In genomic region chr14:20733041-20733951, GRCm38 (mm10) we compare ENCODE assay signal across 8 mouse cellular contexts. TPM values are rescaled to one million over a fixed set of nuclear protein-coding genes. Genes with fewer than 3 reads are reported as not detected.
A peak's percentile ranks its signal among the peaks of the same experiment; 100 is the strongest.
DNase-seq lines count a peak whose midpoint lies in the region; ATAC-seq and TF ChIP-seq lines count a peak whose summit lies in the region.

No protein-coding gene starts in this region.

- H3K27ac ChIP-seq in cerebellum, adult 2 months (ENCODE audit: insufficient read depth, low read length), result peak overlapping the region; percentile 83; the same call in 1 of the 2 replicates
- peak overlapping the region; percentile 94 for H3K27ac ChIP-seq in intestine, postnatal 0 days (ENCODE audit: low read depth, low read length)
- no peak overlapping the region for H3K27ac ChIP-seq in midbrain, embryonic 16.5 days (ENCODE audit: low read length)

- H3K9me3 ChIP-seq in intestine, postnatal 0 days (ENCODE audit: control insufficient read depth), result no peaks in the 10 kb centered on the region
- H3K9me3 ChIP-seq in midbrain, embryonic 16.5 days (replicated peaks; ENCODE audit: control insufficient read depth, low read length, poor library complexity, severe bottlenecking), result no peaks in the 10 kb centered on the region

- no peak for TF ChIP-seq CTCF in cerebellum, adult 2 months (IDR thresholded peaks at IDR 0.05; ENCODE audit: borderline replicate concordance, insufficient read depth, low read depth, low read length)
- TF ChIP-seq CTCF in intestine, postnatal 0 days (IDR thresholded peaks at IDR 0.05; ENCODE audit: low read depth), result no peak

- H3K9ac ChIP-seq in intestine, postnatal 0 days (ENCODE audit: low read depth, low read length), result peak overlapping the region; percentile 85
- H3K9ac ChIP-seq in midbrain, embryonic 16.5 days (ENCODE audit: low read depth, low read length), result peak overlapping the region; percentile 79

- peaks cover 48% of the 10 kb centered on the region for H3K36me3 ChIP-seq in intestine, postnatal 0 days (ENCODE audit: control insufficient read depth, insufficient read depth)
- peaks cover 24% of the 10 kb centered on the region for H3K36me3 ChIP-seq in midbrain, embryonic 16.5 days (ENCODE audit: control insufficient read depth, insufficient read depth, low read length)

- WGBS in cerebellum, adult 2 months, result 43% methylated on average over 12 of the region's 12 CpGs
- 32% methylated on average over 12 of the region's 12 CpGs for WGBS in intestine, postnatal 0 days
- 51% methylated on average over 12 of the region's 12 CpGs for WGBS in midbrain, embryonic 16.5 days

- peak overlapping the region; percentile 86 for H3K4me3 ChIP-seq in cerebellum, adult 2 months (replicated peaks; ENCODE audit: insufficient read depth, low read depth, low read length)
- H3K4me3 ChIP-seq in intestine, postnatal 0 days (ENCODE audit: low read depth, low read length), result peak overlapping the region; percentile 73
- H3K4me3 ChIP-seq in midbrain, embryonic 16.5 days (ENCODE audit: low read depth, low read length), result peak overlapping the region; percentile 60

- H3K27me3 ChIP-seq in cerebellum, adult 2 months (ENCODE audit: control insufficient read depth, insufficient read depth, low read length), result no peaks in the 10 kb centered on the region
- no peaks in the 10 kb centered on the region for H3K27me3 ChIP-seq in intestine, postnatal 0 days (replicated peaks; ENCODE audit: control insufficient read depth, insufficient read depth, low read length)
- no peaks in the 10 kb centered on the region for H3K27me3 ChIP-seq in midbrain, embryonic 16.5 days (ENCODE audit: control insufficient read depth, insufficient read depth, low read depth, low read length)

- no peak for TF ChIP-seq POLR2A in cerebellum, adult 2 months (IDR thresholded peaks at IDR 0.05; ENCODE audit: borderline replicate concordance, insufficient read depth, low read length)

- peak overlapping the region; percentile 94 for H3K4me2 ChIP-seq in intestine, postnatal 0 days (replicated peaks; ENCODE audit: low read depth)
- H3K4me2 ChIP-seq in midbrain, embryonic 16.5 days (ENCODE audit: low read length), result peak overlapping the region; percentile 74

- peaks cover 3% of the 10 kb centered on the region; the same call in 1 of the 2 replicates for H3K4me1 ChIP-seq in cerebellum, adult 2 months (ENCODE audit: control insufficient read depth, insufficient read depth, low read length)
- H3K4me1 ChIP-seq in intestine, postnatal 0 days (replicated peaks; ENCODE audit: control insufficient read depth, insufficient read depth, low read length), result peaks cover 3% of the 10 kb centered on the region; the same call in 1 of the 2 replicates
- H3K4me1 ChIP-seq in midbrain, embryonic 16.5 days (ENCODE audit: control insufficient read depth, insufficient read depth, low read length), result peaks cover 9% of the 10 kb centered on the region

- no peak for DNase-seq in cerebellum, adult 2 months
- DNase-seq in cerebellum, postnatal 36 days, result no peak
- DNase-seq in A20 (ENCODE audit: low read depth, low spot score), result peak; percentile 37
- DNase-seq in left cerebral cortex, adult 8-10 months (ENCODE audit: low spot score in 2 of 2), result no peak
- no peak for DNase-seq in layer of hippocampus, adult 9-11 months

- peak; percentile 58 for ATAC-seq in erythroblast, adult 5-6 weeks (replicated peaks; ENCODE audit: low FRiP score, poor library complexity, severe bottlenecking)
- no peak for ATAC-seq in intestine, postnatal 0 days
- no peak for ATAC-seq in midbrain, embryonic 16.5 days

RNA-seq across cellular contexts. Expression of gene Ndst2, which starts 1.1 kb away (rescaled TPM):
- polyA plus RNA-seq in cerebellum, adult 2 months (2012; rRNA removed), result 37.9 and 43.2 TPM in 2 replicates
- total RNA-seq in erythroblast, adult 5-6 weeks (2015; ENCODE audit: low replicate concordance), result 69.8 and 80.1 TPM in 2 replicates
- total RNA-seq in erythroblast, adult 5-6 weeks (2017; ENCODE audit: low replicate concordance), result 25.0 and 32.7 TPM in 2 replicates
- 9.8 and 12.4 TPM in 2 replicates for polyA plus RNA-seq in intestine, postnatal 0 days (2015; fragmentation: Nextera tagmentation; extraction: Ambion mirVana)
- polyA plus RNA-seq in midbrain, embryonic 16.5 days (2015; fragmentation: Nextera tagmentation; extraction: Ambion mirVana), result 17.5 and 19.3 TPM in 2 replicates
- 10 to 100 TPM; 17.3 to 22.4 (median 20.1) TPM for total RNA-seq in left cerebral cortex, adult 8-10 months (2022)

RNA-seq across cellular contexts. Expression of gene Zswim8, which starts 25.9 kb away (rescaled TPM):
- polyA plus RNA-seq in cerebellum, adult 2 months (2012; rRNA removed), result 164 and 177 TPM in 2 replicates
- 17.8 and 32.3 TPM in 2 replicates for total RNA-seq in erythroblast, adult 5-6 weeks (2015; ENCODE audit: low replicate concordance)
- 10.1 and 16.3 TPM in 2 replicates for total RNA-seq in erythroblast, adult 5-6 weeks (2017; ENCODE audit: low replicate concordance)
- 15.0 and 19.0 TPM in 2 replicates for polyA plus RNA-seq in intestine, postnatal 0 days (2015; fragmentation: Nextera tagmentation; extraction: Ambion mirVana)
- polyA plus RNA-seq in midbrain, embryonic 16.5 days (2015; fragmentation: Nextera tagmentation; extraction: Ambion mirVana), result 44.9 and 50.3 TPM in 2 replicates
- 100 to 1,000 TPM; 149 to 168 (median 158) TPM for total RNA-seq in left cerebral cortex, adult 8-10 months (2022)

RNA-seq across cellular contexts. Expression of gene Chchd1, which starts 30.5 kb away (rescaled TPM):
- polyA plus RNA-seq in cerebellum, adult 2 months (2012; rRNA removed), result 109 and 115 TPM in 2 replicates
- 9.6 and 27.1 TPM in 2 replicates for total RNA-seq in erythroblast, adult 5-6 weeks (2015; ENCODE audit: low replicate concordance)
- total RNA-seq in erythroblast, adult 5-6 weeks (2017; ENCODE audit: low replicate concordance), result 22.5 and 44.7 TPM in 2 replicates
- 143 and 150 TPM in 2 replicates for polyA plus RNA-seq in intestine, postnatal 0 days (2015; fragmentation: Nextera tagmentation; extraction: Ambion mirVana)
- 166 and 171 TPM in 2 replicates for polyA plus RNA-seq in midbrain, embryonic 16.5 days (2015; fragmentation: Nextera tagmentation; extraction: Ambion mirVana)
- 10 to 100 TPM; 44.0 to 50.6 (median 49.5) TPM for total RNA-seq in left cerebral cortex, adult 8-10 months (2022)

RNA-seq across cellular contexts. Expression of gene Fut11, which starts 38.5 kb away (rescaled TPM):
- 15.9 and 17.1 TPM in 2 replicates for polyA plus RNA-seq in cerebellum, adult 2 months (2012; rRNA removed)
- total RNA-seq in erythroblast, adult 5-6 weeks (2015; ENCODE audit: low replicate concordance), result 2.5 and 9.2 TPM in 2 replicates
- 1.5 and 1.7 TPM in 2 replicates for total RNA-seq in erythroblast, adult 5-6 weeks (2017; ENCODE audit: low replicate concordance)
- polyA plus RNA-seq in intestine, postnatal 0 days (2015; fragmentation: Nextera tagmentation; extraction: Ambion mirVana), result 7.4 and 8.4 TPM in 2 replicates
- 25.5 and 27.2 TPM in 2 replicates for polyA plus RNA-seq in midbrain, embryonic 16.5 days (2015; fragmentation: Nextera tagmentation; extraction: Ambion mirVana)
- 10 to 100 TPM; 14.4 to 15.4 (median 15.1) TPM for total RNA-seq in left cerebral cortex, adult 8-10 months (2022)

RNA-seq across cellular contexts. Expression of gene Sec24c, which starts 59.2 kb away (rescaled TPM):
- polyA plus RNA-seq in cerebellum, adult 2 months (2012; rRNA removed), result 93.3 and 116 TPM in 2 replicates
- 20.8 and 32.6 TPM in 2 replicates for total RNA-seq in erythroblast, adult 5-6 weeks (2015; ENCODE audit: low replicate concordance)
- total RNA-seq in erythroblast, adult 5-6 weeks (2017; ENCODE audit: low replicate concordance), result 60.1 and 67.7 TPM in 2 replicates
- 51.0 and 53.8 TPM in 2 replicates for polyA plus RNA-seq in intestine, postnatal 0 days (2015; fragmentation: Nextera tagmentation; extraction: Ambion mirVana)
- 89.9 and 92.9 TPM in 2 replicates for polyA plus RNA-seq in midbrain, embryonic 16.5 days (2015; fragmentation: Nextera tagmentation; extraction: Ambion mirVana)
- 100 to 1,000 TPM in 1 of 4 experiments, 10 to 100 TPM in 3; 87.9 to 102 (median 99.5) TPM for total RNA-seq in left cerebral cortex, adult 8-10 months (2022)
